Mouse (Mus musculus) adrenal gland, postnatal 4 days (tissue): ENCODE measurements around the gene Tor1aip1. TPM values are rescaled to one million over a fixed set of nuclear protein-coding genes. Genes with fewer than 3 reads are reported as not detected.

ENCODE experiments used
- total RNA-seq, 2 experiments: library from RNA; stranded (reverse); gene quantifications; 2 replicates each; pipeline ENCODE4 v1.2.3; 2021

Gene Tor1aip1
- total RNA-seq, 2 experiments from 2014 or later = 82.4 to 87.5 TPM

Other genes starting within 250 kb of the Tor1aip1 start
- 10 to 100 TPM; 69.3 to 82.2 TPM for gene Qsox1, start 223.6 kb downstream of the Tor1aip1 start, total RNA-seq
- 10 to 100 TPM; 33.5 to 37.9 TPM for gene Cep350, start 63.2 kb downstream of the Tor1aip1 start, total RNA-seq
- gene Tor1aip2, start 1.1 kb downstream of the Tor1aip1 start, total RNA-seq = 100 to 1,000 TPM; 135 to 136 TPM
- 10 to 100 TPM; 22.8 to 25.6 TPM for gene Fam163a, start 168.5 kb upstream of the Tor1aip1 start, total RNA-seq